Mouse (Mus musculus): ENCODE measurements around the gene Tmem199. TPM values are rescaled to one million over a fixed set of nuclear protein-coding genes. Genes with fewer than 3 reads are reported as not detected.

Gene Tmem199
- total RNA-seq, 1 experiment from 2014 or later: 26.3 TPM

DNA sequence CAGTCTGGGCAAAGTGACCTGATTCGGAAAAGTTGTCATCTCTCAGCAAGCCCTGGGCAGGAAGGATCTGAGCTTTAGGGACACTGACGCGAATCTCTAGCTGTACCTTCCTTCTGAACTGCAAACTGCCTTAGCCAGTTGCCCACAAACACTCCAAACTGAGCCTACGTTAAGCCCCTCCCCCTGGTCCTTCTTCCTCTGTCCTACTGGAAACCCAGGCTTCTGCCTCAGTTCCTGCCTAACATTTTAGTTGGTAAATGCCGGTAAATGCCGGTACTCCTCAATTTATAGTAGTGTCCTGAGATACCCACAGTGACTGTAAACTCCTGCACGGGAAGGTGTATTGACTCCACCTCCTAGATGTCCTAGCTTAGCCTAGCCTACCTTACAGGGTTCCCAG, 28.3 kb downstream of the Tmem199 start:
- DNase-seq: no peak

DNA sequence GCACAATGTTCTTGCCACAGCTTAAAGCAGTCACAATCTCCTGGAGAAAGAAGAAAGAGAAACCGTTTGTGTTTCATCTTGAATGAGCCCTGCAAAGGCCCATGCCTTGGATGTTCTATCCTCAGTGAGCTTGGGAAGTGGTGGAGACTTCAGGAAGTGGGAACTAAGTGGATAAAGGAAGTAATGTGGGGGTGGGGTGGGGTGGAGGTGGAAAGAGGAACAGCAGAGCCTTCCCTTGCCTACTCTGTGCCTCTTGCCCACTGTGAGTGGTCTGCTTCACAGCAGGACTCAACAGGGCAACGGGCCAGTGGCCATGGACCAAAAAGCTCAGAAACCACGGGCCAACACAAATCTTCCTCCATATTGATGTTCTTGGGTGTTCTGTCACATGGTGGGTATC, 36.7 kb downstream of the Tmem199 start:
- no peak for DNase-seq

DNA sequence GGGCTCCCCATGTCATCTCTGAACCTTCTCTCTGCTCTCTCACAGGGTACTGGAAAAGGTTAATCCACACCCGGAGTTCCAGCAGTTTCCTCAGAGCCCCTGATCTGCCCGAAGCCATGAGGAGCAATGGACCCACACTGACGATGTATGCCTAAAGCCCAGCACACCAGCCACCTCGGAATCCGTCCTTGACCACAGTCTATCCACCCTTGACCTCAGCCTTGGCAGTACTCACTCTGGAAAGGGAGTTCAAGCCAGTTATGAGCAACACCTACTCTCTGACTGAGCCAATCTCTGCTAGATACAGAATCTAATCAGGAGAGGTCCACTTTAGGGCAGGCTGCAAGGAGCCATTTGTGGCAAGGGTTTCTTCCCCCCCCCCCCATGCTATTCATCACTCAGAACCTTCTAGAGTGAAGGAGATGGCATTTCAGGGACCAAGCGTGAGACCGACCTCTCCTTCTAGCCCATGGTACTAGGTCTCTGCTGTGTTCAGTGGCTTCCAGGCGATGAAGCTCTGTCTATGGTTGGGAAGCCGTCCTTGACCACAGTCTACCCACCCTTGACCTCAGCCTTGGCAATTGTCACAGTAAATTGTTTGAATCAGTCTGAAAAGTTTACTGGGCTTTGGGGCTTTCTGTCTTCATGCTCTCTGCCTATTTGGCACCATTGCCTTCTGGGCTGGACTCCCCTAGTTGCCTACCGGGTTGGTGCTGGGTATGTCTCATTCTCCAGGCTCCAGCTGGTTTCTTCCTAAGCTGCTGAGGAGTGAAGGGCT, 40.5 kb downstream of the Tmem199 start:
- DNase-seq: peak; percentile 34

DNA sequence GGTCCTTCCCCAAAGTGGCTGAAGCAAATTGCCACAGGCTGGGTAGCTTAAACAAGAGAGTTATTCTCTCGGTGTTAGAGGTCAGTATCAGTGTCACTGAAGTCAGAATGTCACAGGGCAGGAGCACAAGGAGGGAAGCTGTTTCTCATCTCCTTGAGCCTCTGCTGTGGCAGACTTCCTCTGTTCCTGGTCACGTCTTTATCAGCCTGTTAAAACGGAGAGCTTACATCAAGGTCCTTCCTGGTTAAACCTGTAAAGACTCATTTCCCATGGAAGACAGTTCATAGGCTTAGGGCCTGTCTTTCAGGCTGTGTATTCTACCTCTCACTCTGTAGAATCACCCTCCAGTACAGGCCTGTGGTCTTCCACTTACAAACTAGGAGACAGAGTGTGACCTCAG, 44.0 kb downstream of the Tmem199 start:
- no peak for DNase-seq

DNA sequence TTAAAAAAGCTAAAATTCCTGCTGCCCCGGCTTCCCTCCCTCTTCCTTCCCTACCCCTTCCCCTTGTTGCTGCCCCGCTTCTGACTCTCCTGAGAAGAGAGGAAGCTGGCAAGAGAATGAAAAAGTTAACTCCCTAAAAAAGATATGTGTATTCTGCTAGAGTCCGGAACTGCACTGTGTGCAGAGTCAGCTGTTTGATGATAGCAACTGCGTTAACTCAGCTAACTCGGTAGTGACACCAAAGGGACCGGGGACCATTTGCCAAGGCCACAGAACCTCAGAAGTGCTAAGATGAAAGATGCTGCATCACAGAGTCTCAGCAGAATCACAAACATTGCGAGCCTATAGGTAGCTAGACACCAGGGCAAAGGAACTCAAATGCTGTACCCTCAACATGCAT, 44.5 kb downstream of the Tmem199 start:
- no peak for DNase-seq

DNA sequence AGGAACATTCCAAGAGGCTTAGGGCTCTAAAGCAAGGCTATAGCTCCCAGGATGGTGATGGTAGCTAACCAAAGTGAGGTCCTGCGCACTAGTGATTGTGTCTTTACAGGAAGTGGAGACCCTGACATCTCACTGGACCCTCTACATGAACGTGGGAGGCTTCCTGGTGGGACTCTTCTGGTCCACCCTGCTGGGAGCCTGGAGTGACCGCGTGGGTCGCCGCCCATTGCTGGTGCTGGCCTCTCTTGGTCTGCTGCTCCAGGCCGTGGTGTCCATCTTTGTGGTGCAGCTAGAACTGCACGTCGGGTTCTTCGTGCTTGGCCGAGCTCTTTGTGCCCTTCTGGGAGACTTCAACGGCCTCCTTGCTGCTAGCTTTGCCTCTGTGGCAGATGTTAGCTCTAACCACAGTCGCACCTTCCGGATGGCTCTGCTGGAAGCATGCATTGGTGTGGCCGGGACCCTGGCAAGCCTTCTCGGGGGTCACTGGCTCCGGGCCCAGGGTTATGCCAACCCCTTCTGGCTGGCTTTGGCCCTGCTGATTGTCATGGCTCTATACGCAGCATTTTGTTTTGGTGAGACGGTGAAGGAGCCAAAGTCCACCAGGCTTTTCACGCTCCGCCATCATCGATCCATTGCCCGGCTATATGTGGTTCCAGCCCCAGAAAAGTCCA, 45.6 kb downstream of the Tmem199 start:
- DNase-seq: no peak

DNA sequence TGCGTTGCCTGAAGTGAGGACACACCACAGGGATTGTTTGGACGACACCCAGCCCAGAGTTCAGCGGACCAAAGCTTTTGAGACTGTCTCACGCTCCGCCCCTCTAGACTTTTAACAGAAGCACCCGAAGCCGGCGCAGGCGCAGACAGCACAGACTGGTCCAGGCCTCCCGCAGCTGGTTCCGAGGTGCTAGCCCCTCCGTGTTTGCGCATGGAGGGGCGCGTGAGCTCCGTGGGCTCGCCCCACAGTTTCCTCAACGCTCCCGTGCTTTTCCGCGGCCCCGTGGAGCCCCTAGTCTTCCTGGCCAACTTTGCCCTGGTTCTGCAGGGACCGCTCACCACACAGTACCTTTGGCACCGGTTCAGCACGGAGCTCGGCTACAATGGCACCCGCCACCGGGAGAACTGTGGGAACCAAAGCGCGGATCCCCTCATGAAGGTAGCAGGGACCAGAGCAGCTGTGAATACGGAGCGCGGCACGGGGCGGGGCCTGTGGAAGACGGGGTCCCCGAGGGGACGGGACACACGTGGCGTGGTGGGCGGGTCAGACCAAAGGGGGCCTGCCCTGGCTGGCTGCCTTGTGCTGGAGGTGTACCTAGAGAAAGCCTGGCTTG, 46.3 kb downstream of the Tmem199 start, which contains the start of gene Slc46a1:
TSS of gene Slc46a1 (plus strand) at position 130 of the 613 bp plus-strand sequence.
- peak; percentile 93 for DNase-seq

DNA sequence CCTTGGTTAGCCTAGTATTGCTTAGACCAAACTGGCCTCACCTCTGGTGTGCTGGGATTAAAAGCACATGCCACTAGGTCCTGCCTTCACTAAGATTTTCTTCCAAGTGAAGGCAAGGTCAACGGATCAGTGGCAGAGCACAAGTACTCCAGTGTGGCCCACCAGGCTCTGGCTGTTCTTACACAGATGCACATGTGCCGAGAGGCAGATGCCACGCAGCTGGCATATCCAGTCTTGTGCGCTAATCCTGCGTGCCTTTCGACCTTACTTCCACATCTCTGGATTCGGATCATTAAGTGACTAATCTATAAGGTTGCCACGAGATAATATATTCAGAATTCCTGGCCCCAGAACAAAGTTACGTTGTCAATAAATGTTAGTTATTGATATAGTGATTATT, 46.9 kb downstream of the Tmem199 start:
- DNase-seq: no peak

DNA sequence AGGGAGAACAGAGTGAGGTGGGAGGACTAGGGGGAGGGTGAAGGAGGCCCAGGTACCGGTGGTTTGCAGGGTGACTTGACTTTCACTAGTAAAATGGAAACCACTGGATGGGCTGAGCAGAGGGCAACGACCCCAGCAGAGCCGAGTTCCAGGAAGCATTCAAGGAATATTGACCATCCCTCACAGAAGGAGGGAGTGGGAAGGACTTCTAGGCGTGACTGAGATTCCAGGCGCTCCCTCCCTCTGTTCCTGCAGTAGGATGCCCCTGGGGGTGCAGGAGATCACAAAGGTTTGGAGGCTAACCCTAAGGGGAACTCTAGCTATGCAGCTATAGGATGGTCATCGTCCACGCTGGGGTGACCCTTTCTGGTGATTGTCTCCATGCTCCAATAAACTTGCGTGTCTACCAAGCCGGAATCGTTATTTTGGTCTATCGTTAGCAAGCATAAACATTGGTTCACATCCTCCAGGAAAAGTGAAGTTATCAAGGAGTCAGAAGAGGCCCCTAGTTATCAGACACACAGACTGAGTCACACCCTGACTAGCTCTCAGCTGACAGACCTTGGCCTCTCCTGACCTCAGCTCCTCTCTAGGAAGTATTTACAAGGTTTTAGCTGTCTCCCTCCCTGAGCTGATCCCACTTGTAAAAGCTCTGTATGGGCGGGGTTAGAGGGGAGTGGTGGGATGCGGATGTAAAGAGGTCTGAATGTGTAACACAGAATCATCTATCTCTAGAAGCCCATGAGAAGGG, 48.5 kb downstream of the Tmem199 start:
- DNase-seq: peak; percentile 31

DNA sequence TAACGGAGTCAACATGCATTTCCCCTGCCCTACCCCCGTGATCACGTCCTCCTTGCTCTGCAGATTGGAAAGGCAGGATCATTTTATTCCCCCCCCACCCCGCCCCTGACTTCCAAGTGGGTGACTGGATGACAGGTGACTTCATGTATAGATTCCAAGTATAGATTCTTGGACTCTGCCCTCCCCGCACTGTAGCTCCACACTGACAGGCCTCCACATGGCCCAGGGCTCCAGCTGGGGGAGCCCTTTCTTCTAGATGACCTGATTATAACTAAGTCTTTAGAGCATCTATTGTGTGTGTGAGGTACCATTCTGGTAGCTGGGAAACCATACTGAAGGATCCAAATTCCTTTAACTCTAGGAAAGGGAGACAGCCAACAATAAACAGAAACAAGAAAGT, 49.3 kb downstream of the Tmem199 start:
- no peak for DNase-seq

DNA sequence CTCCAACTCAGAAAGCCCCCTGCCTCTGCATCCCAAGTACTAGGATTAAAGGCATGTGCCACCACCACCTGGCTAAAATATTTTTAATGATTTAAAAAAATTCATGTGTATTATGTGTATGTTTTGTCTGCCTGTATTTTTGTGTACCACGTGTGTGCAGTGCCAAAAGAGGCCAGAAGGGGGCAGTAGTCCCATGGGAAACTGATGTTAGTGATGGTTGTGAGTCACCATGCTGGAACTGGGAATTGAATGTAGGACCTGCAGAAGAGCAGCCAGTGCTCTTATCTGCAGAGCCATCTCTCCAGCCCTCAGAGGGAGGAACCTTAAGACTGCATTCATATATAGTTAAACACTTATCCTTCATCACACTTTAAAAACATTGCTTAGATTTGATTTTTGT, 50.1 kb downstream of the Tmem199 start:
- DNase-seq: no peak

DNA sequence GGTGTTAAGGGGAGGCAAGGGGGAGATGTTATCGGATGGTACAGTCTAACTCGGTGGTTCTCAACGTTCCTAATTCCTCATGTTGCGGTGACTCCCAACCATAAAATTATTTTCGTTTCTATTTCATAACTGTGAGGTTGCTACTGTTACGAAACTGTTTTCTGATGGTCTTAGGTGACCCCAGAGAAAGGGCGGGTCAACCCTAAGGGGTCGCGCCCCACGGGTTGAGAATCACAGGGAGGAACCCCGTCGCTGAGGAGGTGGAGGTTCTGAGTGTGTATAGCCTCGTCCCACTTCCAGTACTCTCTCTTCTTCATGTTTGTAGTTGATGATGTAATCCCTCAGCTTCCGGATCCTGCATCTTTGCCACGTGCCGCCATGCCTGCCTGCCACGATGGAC, 53.2 kb downstream of the Tmem199 start:
- DNase-seq: no peak

Other genes with a start within 250 kb of the Tmem199 start
- gene BC030499, start 221.3 kb downstream of the Tmem199 start, total RNA-seq (2021): 0.41 and 0.83 TPM in 2 replicates
- gene Spag5, start 210.6 kb downstream of the Tmem199 start, total RNA-seq (2021): 9.7 and 12.4 TPM in 2 replicates
- gene Aldoc, start 189.2 kb downstream of the Tmem199 start, total RNA-seq (2021): 8.8 and 9.2 TPM in 2 replicates
- 43.0 and 47.6 TPM in 2 replicates for gene Pigs, start 183.8 kb downstream of the Tmem199 start, total RNA-seq (2021)
- gene Unc119, start 168.7 kb downstream of the Tmem199 start, total RNA-seq (2021): 24.4 and 26.8 TPM in 2 replicates
- 0.15 TPM in 1 of 2 replicates, not detected in the other for gene Foxn1, start 125.6 kb downstream of the Tmem199 start, total RNA-seq (2021)
- gene Slc13a2, start 90.0 kb downstream of the Tmem199 start, total RNA-seq (2021): not detected in 2 replicates
- 16.7 and 20.5 TPM in 2 replicates for gene Slc46a1, start 46.5 kb downstream of the Tmem199 start, total RNA-seq (2021)
- 3.3 and 4.9 TPM in 2 replicates for gene Sarm1, start 14.4 kb downstream of the Tmem199 start, total RNA-seq (2021)
- gene Vtn, start 13.1 kb downstream of the Tmem199 start, total RNA-seq (2021): 23.9 and 283 TPM in 2 replicates
- gene Sebox, start 8.7 kb downstream of the Tmem199 start, total RNA-seq (2021): not detected in 2 replicates
- 177 and 186 TPM in 2 replicates for gene Poldip2, start within 50 bp of the Tmem199 start, total RNA-seq (2021)
- gene Tnfaip1, start 24.2 kb upstream of the Tmem199 start, total RNA-seq (2021): 47.9 and 49.4 TPM in 2 replicates
- 81.5 and 90.2 TPM in 2 replicates for gene Ift20, start 24.2 kb upstream of the Tmem199 start, total RNA-seq (2021)
- 34.1 and 45.0 TPM in 2 replicates for gene Tmem97, start 38.6 kb upstream of the Tmem199 start, total RNA-seq (2021)
- 51.7 and 53.0 TPM in 2 replicates for gene Nlk, start 185.2 kb upstream of the Tmem199 start, total RNA-seq (2021)
- gene Ccnq, start 239.6 kb upstream of the Tmem199 start, total RNA-seq (2021): 34.1 and 35.6 TPM in 2 replicates

Measured in adrenal gland, postnatal 14 days (tissue).